Mouse (Mus musculus) cerebellum, adult 2 months (tissue): ENCODE measurements around the gene Ppt2.
A peak's percentile ranks its signal among the peaks of the same experiment; 100 is the strongest.

ENCODE experiments used
- CTCF ChIP-seq: fragments of 200-500 bp; IDR thresholded peaks from 2 replicates; pipeline ENCODE4 v1.5.1; 2011; ENCODE audit warnings: low read depth, mild to moderate bottlenecking, control low read depth, low read length, moderate library complexity, borderline replicate concordance; ENCODE audit not compliant: insufficient read depth
- POLR2A ChIP-seq: fragments of 200-500 bp; IDR thresholded peaks from 2 replicates; pipeline ENCODE4 v1.6.1; 2011; ENCODE audit warnings: low read length, control low read depth, borderline replicate concordance; ENCODE audit not compliant: insufficient read depth

- TF ChIP-seq POLR2A (peak; percentile 35; the same call in 1 of the 2 replicates), CTCF (no peak)
These were observed 15.6 kb upstream of the Ppt2 start for GRCm38 (mm10) chr17:34643944-34644343.
